Mouse (Mus musculus): ENCODE measurements around the gene Olfr1380. TPM values are rescaled to one million over a fixed set of nuclear protein-coding genes. Genes with fewer than 3 reads are reported as not detected.
"Not testable (repeated sequence)": the region's sequence is repeated elsewhere in the genome, so short reads cannot be mapped to it uniquely, and the experiment has no call there.

Olfr1380 gene
- total RNA-seq, 2 experiments from 2014 or later, result not detected

GRCm38 (mm10) chr11:49609868-49610824 lies 53.5 kb downstream of the Olfr1380 start:
- H3K27ac ChIP-seq, result peak overlapping the region; percentile 79
- DNase-seq, result peak; percentile 38
- peak overlapping the region; percentile 74 for H3K4me3 ChIP-seq
- peak; percentile 30; the same call in 1 of the 2 replicates for TF ChIP-seq CTCF (IDR thresholded peaks at IDR 0.05)
- intact Hi-C loops (cut with DNase I), result not testable (repeated sequence)

- H3K4me3 ChIP-seq; DNase-seq; intact Hi-C loops (cut with DNase I); H3K27ac ChIP-seq: not testable (repeated sequence)
Measured at GRCm38 (mm10) chr11:49611349-49611748, 54.7 kb downstream of the Olfr1380 start.

GRCm38 (mm10) chr11:49612154-49612553 lies 55.5 kb downstream of the Olfr1380 start:
- no peak for TF ChIP-seq CTCF (IDR thresholded peaks at IDR 0.05)
- H3K4me3 ChIP-seq, result no peak overlapping the region
- H3K27ac ChIP-seq, result no peak overlapping the region
- DNase-seq, result no peak
- intact Hi-C loops (cut with DNase I), result no loop called here

- TF ChIP-seq CTCF (IDR thresholded peaks at IDR 0.05), result no peak
- no peak overlapping the region for H3K27ac ChIP-seq
- DNase-seq, result peak; percentile 38
- peak overlapping the region; percentile 26 for H3K4me3 ChIP-seq
- intact Hi-C loops (cut with DNase I), result no loop called here
Measured at GRCm38 (mm10) chr11:49613349-49613748, 56.7 kb downstream of the Olfr1380 start.

Other genes starting within 250 kb of the Olfr1380 start
- not detected for gene Olfr1391, start 234.1 kb upstream of the Olfr1380 start, total RNA-seq (2021)
- gene Olfr1390, start 221.7 kb upstream of the Olfr1380 start, total RNA-seq (2021), result not detected
- gene Olfr1389, start 133.8 kb upstream of the Olfr1380 start, total RNA-seq (2021), result not detected
- under 1 TPM in 1 of 2 experiments, not detected in 1; 0.13 TPM for gene Olfr1388, start 120.3 kb upstream of the Olfr1380 start, total RNA-seq (2021)
- gene Olfr1387, start 101.5 kb upstream of the Olfr1380 start, total RNA-seq (2021), result not detected
- not detected for gene Olfr1386, start 91.8 kb upstream of the Olfr1380 start, total RNA-seq (2021)
- not detected for gene Olfr1385, start 67.8 kb upstream of the Olfr1380 start, total RNA-seq (2021)
- gene Olfr1384, start 50.2 kb upstream of the Olfr1380 start, total RNA-seq (2021), result not detected
- under 1 TPM in 1 of 2 experiments, not detected in 1; 0.28 TPM for gene Olfr1383, start 37.2 kb upstream of the Olfr1380 start, total RNA-seq (2021)
- not detected for gene Olfr1382, start 28.6 kb upstream of the Olfr1380 start, total RNA-seq (2021)
- not detected for gene Olfr1381, start 13.4 kb upstream of the Olfr1380 start, total RNA-seq (2021)
- gene Flt4, start 52.4 kb downstream of the Olfr1380 start, total RNA-seq (2021), result 1 to 10 TPM; 2.8 to 4.3 TPM
- gene Scgb3a1, start 106.7 kb downstream of the Olfr1380 start, total RNA-seq (2021), result not detected
- gene Cnot6, start 155.8 kb downstream of the Olfr1380 start, total RNA-seq (2021), result 10 to 100 TPM in 1 of 2 experiments, 1 to 10 TPM in 1; 8.1 to 14.5 TPM
- gene Gfpt2, start 237.3 kb downstream of the Olfr1380 start, total RNA-seq (2021), result 10 to 100 TPM in 1 of 2 experiments, 1 to 10 TPM in 1; 7.5 to 11.1 TPM